Mouse (Mus musculus) adrenal gland, postnatal 4 days (tissue): ENCODE data around the gene Slc26a11. TPM values are rescaled to one million over a fixed set of nuclear protein-coding genes. Genes with fewer than 3 reads are reported as not detected.
"Not testable (repeated sequence)": the region's sequence is repeated elsewhere in the genome, so short reads cannot be mapped to it uniquely, and the experiment has no call there.

ENCODE experiments used
- DNase-seq, 2 experiments: peaks; one replicate each; pipeline ENCODE4 v3.0.0; 2021 to 2022; ENCODE audit warnings: low spot score in 2 of 2, mixed read lengths in 2 of 2
- total RNA-seq, 2 experiments: library from RNA; stranded (reverse); gene quantifications; 2 replicates each; pipeline ENCODE4 v1.2.3; 2021

The Slc26a11 gene
- total RNA-seq, 2 experiments from 2014 or later: 10.9 to 11.2 TPM

GRCm38 (mm10) chr11:119359089-119359488, 3.7 kb downstream of the Slc26a11 start:
- no peak for DNase-seq

GRCm38 (mm10) chr11:119362769-119363533, 7.6 kb downstream of the Slc26a11 start:
- DNase-seq: no peak

GRCm38 (mm10) chr11:119363534-119364145, 8.3 kb downstream of the Slc26a11 start:
- DNase-seq: peak in 1 of 2 experiments; percentile 44

GRCm38 (mm10) chr11:119375425-119375824, 20.1 kb downstream of the Slc26a11 start:
- DNase-seq: no peak

- no peak for DNase-seq
These were observed 22.0 kb downstream of the Slc26a11 start for GRCm38 (mm10) chr11:119377326-119377725.

GRCm38 (mm10) chr11:119378551-119378950, 23.2 kb downstream of the Slc26a11 start:
- no peak for DNase-seq

- no peak for DNase-seq
These were observed 26.4 kb downstream of the Slc26a11 start for GRCm38 (mm10) chr11:119381631-119382337.

- no peak for DNase-seq
These were observed 27.0 kb downstream of the Slc26a11 start for GRCm38 (mm10) chr11:119382338-119382850.

- no peak for DNase-seq
These were observed 29.5 kb downstream of the Slc26a11 start for GRCm38 (mm10) chr11:119384904-119385303.

GRCm38 (mm10) chr11:119386306-119386705, 30.9 kb downstream of the Slc26a11 start:
- DNase-seq: no peak

GRCm38 (mm10) chr11:119387273-119387672, 31.9 kb downstream of the Slc26a11 start:
- not testable (repeated sequence) for DNase-seq

- peak; percentile 73 to 76 for DNase-seq
These were observed 34.5 kb downstream of the Slc26a11 start for GRCm38 (mm10) chr11:119389851-119390270.

GRCm38 (mm10) chr11:119390271-119391231, 35.2 kb downstream of the Slc26a11 start:
- peak; percentile 46 to 55 for DNase-seq

GRCm38 (mm10) chr11:119391386-119392000, 36.1 kb downstream of the Slc26a11 start:
- DNase-seq: no peak

- DNase-seq: peak; percentile 40 to 46
These were observed 36.8 kb downstream of the Slc26a11 start for GRCm38 (mm10) chr11:119392001-119392614.

GRCm38 (mm10) chr11:119392800-119393482, 37.6 kb downstream of the Slc26a11 start, which contains the start of gene Rnf213:
Gene Rnf213 (plus strand): TSS chr11:119393100.
- peak in 1 of 2 experiments; percentile 45 for DNase-seq

GRCm38 (mm10) chr11:119393483-119393804, 38.1 kb downstream of the Slc26a11 start:
- DNase-seq: no peak

- DNase-seq: no peak
These were observed 38.9 kb downstream of the Slc26a11 start for GRCm38 (mm10) chr11:119394210-119394609.

GRCm38 (mm10) chr11:119395394-119395793, 40.0 kb downstream of the Slc26a11 start:
- no peak for DNase-seq
